Mouse (Mus musculus) heart, postnatal 10 days (tissue): ENCODE measurements around the gene Ptk7. TPM values are rescaled to one million over a fixed set of nuclear protein-coding genes. Genes with fewer than 3 reads are reported as not detected.

Source experiments
- DNase-seq, 2 experiments: peaks; one replicate each; pipeline ENCODE4 v3.0.0; 2021
- intact Hi-C: fragments of 180-260 bp; cut with DNase I; formaldehyde crosslinking; loops from one replicate; pipeline ENCODE4 v1.15.1; 2025
- total RNA-seq, 2 experiments: library from RNA; stranded (reverse); gene quantifications; 2 replicates each; pipeline ENCODE4 v1.2.3; 2021

Gene Ptk7
- total RNA-seq, 2 experiments from 2014 or later: 19.5 to 22.3 TPM

- DNase-seq: peak; percentile 99 to 100
- intact Hi-C loops: no loop called here
Observed at GRCm38 (mm10) chr17:46645561-46646321, 16.4 kb upstream of the Ptk7 start, which contains the start of the genes Klc4 and Mrpl2. Gene Klc4, minus strand, starts transcription at chr17:46646022. Gene Mrpl2, plus strand, starts transcription at chr17:46646229.

GRCm38 (mm10) chr17:46644916-46645475 is 15.7 kb upstream of the Ptk7 start:
- intact Hi-C loops: no loop called here
- peak; percentile 67 to 69 for DNase-seq

GRCm38 (mm10) chr17:46644152-46644805 is 15.0 kb upstream of the Ptk7 start:
- DNase-seq: no peak
- intact Hi-C loops: no loop called here

GRCm38 (mm10) chr17:46642060-46642459 is 12.8 kb upstream of the Ptk7 start:
- intact Hi-C loops: no loop called here
- no peak for DNase-seq

GRCm38 (mm10) chr17:46639929-46640328 is 10.6 kb upstream of the Ptk7 start:
- intact Hi-C loops: loop anchor here (5.0 kb wide), 2 partner anchors 38 to 83 kb away; partner anchors contain the start of gene Srf
- DNase-seq: no peak

- DNase-seq: peak; percentile 82 to 90
- intact Hi-C loops: loop anchor here (1.0 to 5.0 kb wide), 3 partner anchors 35 to 112 kb away; partner anchors contain the start of gene Srf
Observed at GRCm38 (mm10) chr17:46636831-46637523, 7.7 kb upstream of the Ptk7 start.

- DNase-seq: peak; percentile 78 to 82
- intact Hi-C loops: no loop called here
Observed at GRCm38 (mm10) chr17:46629685-46630441, 559 bp upstream of the Ptk7 start.

- DNase-seq: no peak
- intact Hi-C loops: no loop called here
Observed at GRCm38 (mm10) chr17:46628471-46628790, 873 bp downstream of the Ptk7 start.

GRCm38 (mm10) chr17:46627409-46627808 is 1.9 kb downstream of the Ptk7 start:
- no peak for DNase-seq
- intact Hi-C loops: no loop called here

- no peak for DNase-seq
- intact Hi-C loops: no loop called here
Observed at GRCm38 (mm10) chr17:46624598-46624997, 4.7 kb downstream of the Ptk7 start.

- intact Hi-C loops: no loop called here
- peak; percentile 47 to 54 for DNase-seq
Observed at GRCm38 (mm10) chr17:46623819-46624557, 5.3 kb downstream of the Ptk7 start.

- no peak for DNase-seq
- intact Hi-C loops: no loop called here
Observed at GRCm38 (mm10) chr17:46622269-46622668, 7.0 kb downstream of the Ptk7 start.

GRCm38 (mm10) chr17:46621324-46621723 is 8.0 kb downstream of the Ptk7 start:
- DNase-seq: peak; percentile 70 to 74
- intact Hi-C loops: no loop called here

- intact Hi-C loops: no loop called here
- DNase-seq: no peak
Observed at GRCm38 (mm10) chr17:46619683-46620357, 9.5 kb downstream of the Ptk7 start.

GRCm38 (mm10) chr17:46618769-46619682 is 10.3 kb downstream of the Ptk7 start:
- intact Hi-C loops: no loop called here

GRCm38 (mm10) chr17:46618394-46618768 is 10.9 kb downstream of the Ptk7 start:
- no peak for DNase-seq

More at GRCm38 (mm10) chr17:46618769-46619682, 10.3 kb downstream of the Ptk7 start:
- DNase-seq: no peak

GRCm38 (mm10) chr17:46617799-46618198 is 11.5 kb downstream of the Ptk7 start:
- no peak for DNase-seq
- intact Hi-C loops: no loop called here

More at GRCm38 (mm10) chr17:46618394-46618768, 10.9 kb downstream of the Ptk7 start:
- intact Hi-C loops: no loop called here

- DNase-seq: no peak
- intact Hi-C loops: no loop called here
Observed at GRCm38 (mm10) chr17:46613229-46613628, 16.1 kb downstream of the Ptk7 start.
